Mouse (Mus musculus): ENCODE measurements around the gene Ntm. TPM values are rescaled to one million over a fixed set of nuclear protein-coding genes. Genes with fewer than 3 reads are reported as not detected.

Ntm gene
- polyA plus RNA-seq, 1 experiment from 2014 or later, result 26.5 TPM

GRCm38 (mm10) chr9:29389224-29389623, 573.7 kb downstream of the Ntm start:
- Histone ChIP-seq H3K27ac (no peak overlapping the region), H3K4me2 (no peak overlapping the region), H3K4me1 (replicated peaks) (peaks cover 26% of the 10 kb centered on the region), H3K36me3 (no peaks in the 10 kb centered on the region), H3K9me3 (replicated peaks) (no peaks in the 10 kb centered on the region), H3K27me3 (no peaks in the 10 kb centered on the region), H3K9ac (no peak overlapping the region), H3K4me3 (no peak overlapping the region)
- no peak for ATAC-seq (replicated peaks; ENCODE audit: insufficient number of reproducible peaks, insufficient read depth, low FRiP score, low read depth)
- WGBS, result 56% methylated on average over 7 of the region's 7 CpGs

GRCm38 (mm10) chr9:29387136-29387535, 575.8 kb downstream of the Ntm start:
- WGBS, result 60% methylated on average over 4 of the region's 4 CpGs

GRCm38 (mm10) chr9:29377172-29378002, 585.6 kb downstream of the Ntm start:
- no peak for ATAC-seq (replicated peaks; ENCODE audit: insufficient number of reproducible peaks, insufficient read depth, low FRiP score, low read depth)
- no peaks in the 10 kb centered on the region for H3K4me1 ChIP-seq (replicated peaks)
- H3K4me2 ChIP-seq, result no peak overlapping the region
- H3K9ac ChIP-seq, result no peak overlapping the region
- no peaks in the 10 kb centered on the region for H3K27me3 ChIP-seq
- no peaks in the 10 kb centered on the region for H3K36me3 ChIP-seq
- 74% methylated on average over 12 of the region's 12 CpGs for WGBS
- H3K27ac ChIP-seq, result no peak overlapping the region
- no peaks in the 10 kb centered on the region for H3K9me3 ChIP-seq (replicated peaks)
- no peak overlapping the region for H3K4me3 ChIP-seq

More at GRCm38 (mm10) chr9:29387136-29387535, 575.8 kb downstream of the Ntm start:
- no peak overlapping the region for H3K4me3 ChIP-seq
- no peak overlapping the region for H3K4me2 ChIP-seq
- no peaks in the 10 kb centered on the region for H3K9me3 ChIP-seq (replicated peaks)
- H3K27me3 ChIP-seq, result no peaks in the 10 kb centered on the region
- no peak for ATAC-seq (replicated peaks; ENCODE audit: insufficient number of reproducible peaks, insufficient read depth, low FRiP score, low read depth)
- H3K36me3 ChIP-seq, result no peaks in the 10 kb centered on the region
- peaks cover 24% of the 10 kb centered on the region for H3K4me1 ChIP-seq (replicated peaks)
- no peak overlapping the region for H3K9ac ChIP-seq
- no peak overlapping the region for H3K27ac ChIP-seq

DNA sequence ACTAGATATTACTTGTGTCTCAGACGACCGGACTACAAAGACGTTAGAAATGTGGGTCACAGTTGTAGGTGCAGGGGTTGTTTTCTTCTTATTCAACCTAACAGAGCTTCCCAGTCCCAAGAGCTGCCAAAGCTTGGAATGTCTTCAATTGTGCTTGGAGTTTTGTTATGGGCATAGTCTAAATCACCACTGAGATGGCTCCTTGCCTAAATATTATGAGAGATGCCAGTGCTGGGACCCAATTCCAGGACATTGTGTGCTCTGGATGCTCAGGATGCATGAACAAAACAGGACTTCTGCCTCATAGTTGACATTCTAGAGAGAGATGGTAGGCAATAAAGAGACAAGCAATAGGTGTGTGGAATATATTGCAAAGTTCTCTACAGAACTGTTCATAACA, 591.6 kb downstream of the Ntm start:
- no peak overlapping the region for H3K27ac ChIP-seq
- H3K27me3 ChIP-seq, result no peaks in the 10 kb centered on the region
- no peak overlapping the region for H3K4me2 ChIP-seq
- no peaks in the 10 kb centered on the region for H3K9me3 ChIP-seq (replicated peaks)
- H3K4me1 ChIP-seq (replicated peaks), result no peaks in the 10 kb centered on the region
- H3K4me3 ChIP-seq, result no peak overlapping the region
- 89% methylated on average over 3 of the region's 3 CpGs for WGBS
- no peaks in the 10 kb centered on the region for H3K36me3 ChIP-seq
- no peak for ATAC-seq (replicated peaks; ENCODE audit: insufficient number of reproducible peaks, insufficient read depth, low FRiP score, low read depth)
- H3K9ac ChIP-seq, result no peak overlapping the region

GRCm38 (mm10) chr9:29369621-29370020, 593.3 kb downstream of the Ntm start:
- H3K4me2 ChIP-seq, result no peak overlapping the region
- WGBS, result 80% methylated on average over 3 of the region's 3 CpGs
- H3K27me3 ChIP-seq, result no peaks in the 10 kb centered on the region
- no peaks in the 10 kb centered on the region for H3K4me1 ChIP-seq (replicated peaks)
- H3K27ac ChIP-seq, result no peak overlapping the region
- H3K4me3 ChIP-seq, result no peak overlapping the region
- H3K9ac ChIP-seq, result no peak overlapping the region
- H3K36me3 ChIP-seq, result no peaks in the 10 kb centered on the region
- H3K9me3 ChIP-seq (replicated peaks), result no peaks in the 10 kb centered on the region
- no peak for ATAC-seq (replicated peaks; ENCODE audit: insufficient number of reproducible peaks, insufficient read depth, low FRiP score, low read depth)

DNA sequence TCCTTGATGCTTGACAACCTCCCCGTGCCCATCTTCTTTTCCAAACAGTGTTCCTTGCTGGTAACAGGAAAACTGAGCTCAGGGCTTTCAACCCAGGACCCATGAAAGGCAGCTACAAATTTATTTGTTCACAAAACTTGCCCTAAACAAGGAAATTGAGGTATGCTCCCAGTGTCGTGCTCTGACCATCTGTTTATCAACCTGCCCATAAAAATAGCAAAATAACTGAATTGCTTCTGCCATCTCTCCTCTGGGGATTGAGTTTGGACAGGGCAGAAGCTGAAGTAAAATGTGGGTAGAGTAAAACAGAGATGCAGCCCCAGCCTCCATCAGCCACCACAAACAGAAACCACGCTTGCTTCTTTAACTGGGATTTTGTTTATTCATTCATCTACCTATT, 594.6 kb downstream of the Ntm start:
- WGBS, result 72% methylated on average over 3 of the region's 3 CpGs
- no peak overlapping the region for H3K27ac ChIP-seq
- no peak for ATAC-seq (replicated peaks; ENCODE audit: insufficient number of reproducible peaks, insufficient read depth, low FRiP score, low read depth)

DNA sequence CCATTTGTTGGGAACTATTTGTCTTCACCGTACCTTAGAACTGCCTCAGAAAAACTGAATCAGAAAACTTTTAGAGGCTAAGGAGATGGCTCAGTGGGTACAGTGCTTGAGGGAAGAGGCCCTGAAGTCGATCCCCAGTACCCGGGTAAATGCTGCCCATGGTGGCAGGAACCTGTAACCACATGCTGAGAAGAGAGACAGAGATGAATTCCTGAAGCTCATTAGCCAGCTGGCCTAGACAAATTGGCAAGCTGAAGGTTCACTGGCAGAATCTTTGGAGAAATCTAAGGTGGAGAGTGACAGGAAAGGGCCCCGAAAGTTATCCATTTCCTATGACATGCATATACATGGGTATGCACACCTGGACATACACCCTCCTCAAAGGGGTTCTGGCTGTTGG, 605.1 kb downstream of the Ntm start:
- 73% methylated on average over 4 of the region's 4 CpGs for WGBS

More for the DNA sequence above, 594.6 kb downstream of the Ntm start:
- no peak overlapping the region for H3K4me3 ChIP-seq
- no peak overlapping the region for H3K9ac ChIP-seq
- H3K36me3 ChIP-seq, result no peaks in the 10 kb centered on the region
- no peak overlapping the region for H3K4me2 ChIP-seq
- no peaks in the 10 kb centered on the region for H3K9me3 ChIP-seq (replicated peaks)
- H3K4me1 ChIP-seq (replicated peaks), result peaks cover 4% of the 10 kb centered on the region; the same call in 1 of the 2 replicates
- no peaks in the 10 kb centered on the region for H3K27me3 ChIP-seq

DNA sequence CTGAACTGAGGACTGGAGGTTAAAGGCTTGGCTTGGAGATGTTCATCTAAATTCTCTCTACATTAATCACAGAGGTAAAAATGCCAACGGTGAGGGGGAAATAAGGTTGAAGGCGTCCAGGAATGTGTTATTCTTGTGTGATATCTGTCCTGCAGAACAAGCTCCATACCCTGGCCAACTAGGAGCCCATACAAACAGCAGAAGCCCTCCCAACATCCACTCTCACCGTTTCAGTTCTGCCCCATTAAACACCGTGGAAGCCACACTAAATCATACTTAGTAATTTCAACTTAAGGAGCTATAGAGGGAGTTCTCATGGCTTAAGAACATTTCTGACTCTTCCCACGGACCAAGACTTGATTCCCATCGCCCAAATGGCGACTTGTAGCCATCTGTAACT, 620.6 kb downstream of the Ntm start:
- Histone ChIP-seq H3K36me3 (no peaks in the 10 kb centered on the region), H3K9me3 (replicated peaks) (no peaks in the 10 kb centered on the region), H3K4me2 (no peak overlapping the region), H3K4me3 (no peak overlapping the region), H3K27me3 (no peaks in the 10 kb centered on the region), H3K9ac (no peak overlapping the region), H3K27ac (no peak overlapping the region), H3K4me1 (replicated peaks) (no peaks in the 10 kb centered on the region; the same call in 1 of the 2 replicates)
- no peak for ATAC-seq (replicated peaks; ENCODE audit: insufficient number of reproducible peaks, insufficient read depth, low FRiP score, low read depth)
- WGBS, result 77% methylated on average over 7 of the region's 7 CpGs

More for the DNA sequence above, 605.1 kb downstream of the Ntm start:
- no peak overlapping the region for H3K4me2 ChIP-seq
- H3K4me3 ChIP-seq, result no peak overlapping the region
- no peak overlapping the region for H3K27ac ChIP-seq
- ATAC-seq (replicated peaks; ENCODE audit: insufficient number of reproducible peaks, insufficient read depth, low FRiP score, low read depth), result no peak
- no peaks in the 10 kb centered on the region for H3K9me3 ChIP-seq (replicated peaks)
- no peaks in the 10 kb centered on the region for H3K27me3 ChIP-seq
- no peak overlapping the region for H3K9ac ChIP-seq
- no peaks in the 10 kb centered on the region for H3K4me1 ChIP-seq (replicated peaks)
- H3K36me3 ChIP-seq, result no peaks in the 10 kb centered on the region

GRCm38 (mm10) chr9:29341292-29341691, 621.6 kb downstream of the Ntm start:
- no peaks in the 10 kb centered on the region for H3K27me3 ChIP-seq
- no peaks in the 10 kb centered on the region; the same call in 1 of the 2 replicates for H3K4me1 ChIP-seq (replicated peaks)
- no peak overlapping the region for H3K4me2 ChIP-seq
- ATAC-seq (replicated peaks; ENCODE audit: insufficient number of reproducible peaks, insufficient read depth, low FRiP score, low read depth), result no peak
- no peaks in the 10 kb centered on the region for H3K9me3 ChIP-seq (replicated peaks)
- H3K36me3 ChIP-seq, result no peaks in the 10 kb centered on the region
- H3K4me3 ChIP-seq, result no peak overlapping the region
- no peak overlapping the region for H3K9ac ChIP-seq
- WGBS, result 90% methylated on average over 3 of the region's 3 CpGs
- no peak overlapping the region for H3K27ac ChIP-seq

- no peaks in the 10 kb centered on the region for H3K9me3 ChIP-seq (replicated peaks)
- H3K4me1 ChIP-seq (replicated peaks), result no peaks in the 10 kb centered on the region; the same call in 1 of the 2 replicates
- H3K4me3 ChIP-seq, result no peak overlapping the region
- H3K27ac ChIP-seq, result no peak overlapping the region
- H3K9ac ChIP-seq, result no peak overlapping the region
- no peak overlapping the region for H3K4me2 ChIP-seq
- WGBS, result 75% methylated on average over 2 of the region's 2 CpGs
- no peaks in the 10 kb centered on the region for H3K27me3 ChIP-seq
- ATAC-seq (replicated peaks; ENCODE audit: insufficient number of reproducible peaks, insufficient read depth, low FRiP score, low read depth), result no peak
- H3K36me3 ChIP-seq, result no peaks in the 10 kb centered on the region
These were observed 627.3 kb downstream of the Ntm start for GRCm38 (mm10) chr9:29335671-29336070.

- ATAC-seq (replicated peaks; ENCODE audit: insufficient number of reproducible peaks, insufficient read depth, low FRiP score, low read depth), result no peak
- WGBS, result 35% methylated on average over 3 of the region's 3 CpGs
- H3K27ac ChIP-seq, result no peak overlapping the region
- no peaks in the 10 kb centered on the region; the same call in 1 of the 2 replicates for H3K4me1 ChIP-seq (replicated peaks)
- H3K9ac ChIP-seq, result no peak overlapping the region
- H3K4me2 ChIP-seq, result no peak overlapping the region
- no peaks in the 10 kb centered on the region for H3K27me3 ChIP-seq
- H3K4me3 ChIP-seq, result no peak overlapping the region
- H3K36me3 ChIP-seq, result no peaks in the 10 kb centered on the region
- H3K9me3 ChIP-seq (replicated peaks), result no peaks in the 10 kb centered on the region
These were observed 630.4 kb downstream of the Ntm start for GRCm38 (mm10) chr9:29332296-29333090.

All from heart, embryonic 15.5 days (tissue).